Mouse (Mus musculus): ENCODE results near the gene Slc12a3. TPM values are rescaled to one million over a fixed set of nuclear protein-coding genes. Genes with fewer than 3 reads are reported as not detected.
A peak's percentile ranks its signal among the peaks of the same experiment; 100 is the strongest.

Gene Slc12a3
- total and polyA plus RNA-seq, 2 experiments from 2014 or later = 0.05 TPM; not detected in 1

GRCm38 (mm10) chr8:94386214-94387026, 57.4 kb downstream of the Slc12a3 start, which contains the start of gene Herpud1:
Gene Herpud1 (plus strand): TSS chr8:94386438.
- Histone ChIP-seq H3K4me1 (ENCODE audit: insufficient read depth, low read length) (no peaks in the 10 kb centered on the region; the same call in 1 of the 2 replicates), H3K4me3 (ENCODE audit: low read depth, low read length) (peak within 1 kb of the TSS; percentile 87), H3K27me3 (ENCODE audit: insufficient read depth, low read length) (no peaks in the 10 kb centered on the region), H3K9ac (replicated peaks; ENCODE audit: low read length, poor library complexity, severe bottlenecking) (peak within 1 kb of the TSS; percentile 95), H3K27ac (ENCODE audit: low read depth, low read length) (peak within 1 kb of the TSS; percentile 96), H3K36me3 (ENCODE audit: insufficient read depth, low read length) (peaks cover 12% of the 10 kb centered on the region), H3K9me3 (ENCODE audit: low read length) (no peaks in the 10 kb centered on the region), H3K4me2 (ENCODE audit: low read depth, low read length, poor library complexity, severe bottlenecking) (peak within 1 kb of the TSS; percentile 89)
- WGBS = under 1% methylated on average over 62 of the region's 65 CpGs
- DNase-seq (ENCODE audit: low spot score) = peak; percentile 98
- peak; percentile 1; the same call in 1 of the 2 replicates for TF ChIP-seq CTCF (IDR thresholded peaks at IDR 0.05)
- ATAC-seq (ENCODE audit: low FRiP score) = peak; percentile 99

DNA sequence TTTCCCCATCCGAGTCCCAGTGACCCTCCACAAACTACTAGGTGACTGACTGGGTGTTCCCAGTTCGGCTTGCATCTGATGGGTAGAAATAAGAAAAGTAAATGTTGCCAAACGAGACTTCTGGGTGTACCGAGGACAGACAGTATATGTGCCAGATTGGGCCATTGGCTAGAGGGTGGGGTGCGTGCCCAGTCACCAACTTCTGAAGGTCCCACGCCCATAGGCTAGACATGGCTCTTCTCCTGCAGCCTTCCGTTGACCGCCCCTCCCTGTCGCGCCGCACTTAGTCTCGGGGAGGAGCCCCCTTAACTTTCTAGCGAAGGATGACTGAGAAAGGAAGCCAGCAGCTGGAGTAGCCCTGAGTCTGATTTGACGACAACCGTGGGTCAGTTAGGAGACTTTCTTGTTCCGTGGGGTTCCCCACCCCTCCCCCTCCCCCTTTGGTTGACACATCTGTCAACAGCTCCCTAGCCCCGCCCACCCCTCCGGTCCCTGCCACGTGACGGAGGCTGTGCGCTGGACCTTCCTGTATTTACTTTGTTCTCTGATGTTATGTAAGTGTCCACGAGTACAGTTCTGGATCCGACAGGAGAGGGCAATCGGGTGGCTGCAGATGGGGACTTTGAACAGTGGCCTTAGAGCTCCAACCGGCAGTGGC, 58.2 kb downstream of the Slc12a3 start:
- Histone ChIP-seq H3K4me1 (ENCODE audit: insufficient read depth, low read length) (no peaks in the 10 kb centered on the region; the same call in 1 of the 2 replicates), H3K36me3 (ENCODE audit: insufficient read depth, low read length) (peaks cover 19% of the 10 kb centered on the region), H3K4me2 (ENCODE audit: low read depth, low read length, poor library complexity, severe bottlenecking) (peak overlapping the region; percentile 89), H3K4me3 (ENCODE audit: low read depth, low read length) (peak overlapping the region; percentile 87), H3K27ac (ENCODE audit: low read depth, low read length) (peak overlapping the region; percentile 96), H3K9ac (replicated peaks; ENCODE audit: low read length, poor library complexity, severe bottlenecking) (peak overlapping the region; percentile 95), H3K27me3 (ENCODE audit: insufficient read depth, low read length) (no peaks in the 10 kb centered on the region), H3K9me3 (ENCODE audit: low read length) (no peaks in the 10 kb centered on the region)
- WGBS = under 1% methylated on average over 25 of the region's 25 CpGs
- ATAC-seq (ENCODE audit: low FRiP score) (peak; percentile 13; the same call in 1 of the 2 replicates), DNase-seq (ENCODE audit: low spot score) (peak; percentile 77)
- no peak for TF ChIP-seq CTCF (IDR thresholded peaks at IDR 0.05)

DNA sequence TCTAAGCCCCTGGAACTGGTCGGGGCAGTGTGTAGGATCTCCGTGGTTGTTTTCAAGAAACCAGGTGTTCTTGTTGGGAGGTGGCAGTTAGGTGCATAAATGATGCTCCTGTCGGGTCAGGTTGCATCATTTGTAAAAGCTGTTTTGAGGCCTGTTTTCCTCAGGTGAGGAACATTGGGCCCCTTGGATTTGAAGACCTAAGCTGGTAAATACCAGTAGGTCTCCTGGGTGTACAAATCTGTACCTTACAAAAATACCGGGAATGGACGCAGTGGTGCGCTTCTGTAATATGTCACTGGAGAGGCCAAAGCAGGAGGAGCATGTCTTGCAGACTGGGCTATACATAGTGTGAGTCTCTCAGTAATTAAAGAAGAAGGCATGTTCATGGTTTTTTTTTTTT, 58.8 kb downstream of the Slc12a3 start:
- ATAC-seq (ENCODE audit: low FRiP score) = no peak
- DNase-seq (ENCODE audit: low spot score) = no peak
- Histone ChIP-seq H3K4me2 (ENCODE audit: low read depth, low read length, poor library complexity, severe bottlenecking) (peak overlapping the region; percentile 89), H3K9me3 (ENCODE audit: low read length) (no peaks in the 10 kb centered on the region), H3K4me1 (ENCODE audit: insufficient read depth, low read length) (no peaks in the 10 kb centered on the region; the same call in 1 of the 2 replicates), H3K9ac (replicated peaks; ENCODE audit: low read length, poor library complexity, severe bottlenecking) (peak overlapping the region; percentile 95), H3K4me3 (ENCODE audit: low read depth, low read length) (peak overlapping the region; percentile 87), H3K27ac (ENCODE audit: low read depth, low read length) (no peak overlapping the region), H3K27me3 (ENCODE audit: insufficient read depth, low read length) (no peaks in the 10 kb centered on the region), H3K36me3 (ENCODE audit: insufficient read depth, low read length) (peaks cover 25% of the 10 kb centered on the region)
- WGBS = 32% methylated on average over 6 of the region's 6 CpGs
- no peak for TF ChIP-seq CTCF (IDR thresholded peaks at IDR 0.05)

- H3K4me2 ChIP-seq (ENCODE audit: low read depth, low read length, poor library complexity, severe bottlenecking) = no peak overlapping the region
- no peak for DNase-seq (ENCODE audit: low spot score)
- H3K27me3 ChIP-seq (ENCODE audit: insufficient read depth, low read length) = no peaks in the 10 kb centered on the region
- no peak overlapping the region for H3K27ac ChIP-seq (ENCODE audit: low read depth, low read length)
- no peak overlapping the region for H3K4me3 ChIP-seq (ENCODE audit: low read depth, low read length)
- H3K9me3 ChIP-seq (ENCODE audit: low read length) = no peaks in the 10 kb centered on the region
- WGBS = 87% methylated on average over 6 of the region's 6 CpGs
- no peak overlapping the region for H3K9ac ChIP-seq (replicated peaks; ENCODE audit: low read length, poor library complexity, severe bottlenecking)
- TF ChIP-seq CTCF (IDR thresholded peaks at IDR 0.05) = no peak
- ATAC-seq (ENCODE audit: low FRiP score) = no peak
- H3K36me3 ChIP-seq (ENCODE audit: insufficient read depth, low read length) = peaks cover 40% of the 10 kb centered on the region
- no peaks in the 10 kb centered on the region; the same call in 1 of the 2 replicates for H3K4me1 ChIP-seq (ENCODE audit: insufficient read depth, low read length)
These were observed 60.5 kb downstream of the Slc12a3 start for GRCm38 (mm10) chr8:94389531-94389930.

DNA sequence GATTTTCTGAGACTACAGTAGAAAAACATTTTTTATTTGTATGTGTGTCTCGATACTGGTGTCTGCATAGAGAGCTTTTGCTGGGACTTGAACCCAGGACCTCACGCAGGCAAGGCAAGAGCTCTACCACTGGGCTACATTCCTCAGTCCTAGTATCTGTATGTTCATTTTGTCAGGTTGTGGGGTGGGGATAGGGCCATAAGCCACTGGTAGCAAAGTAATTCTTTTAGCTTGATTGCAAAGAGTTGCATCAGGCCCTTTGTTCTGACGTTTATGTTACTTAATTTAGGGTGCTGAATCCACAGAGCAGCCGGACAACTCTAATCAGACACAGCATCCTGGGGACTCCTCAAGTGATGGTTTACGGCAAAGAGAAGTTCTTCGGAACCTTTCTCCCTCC, 61.4 kb downstream of the Slc12a3 start:
- TF ChIP-seq CTCF (IDR thresholded peaks at IDR 0.05) = no peak
- Histone ChIP-seq H3K36me3 (ENCODE audit: insufficient read depth, low read length) (peaks cover 45% of the 10 kb centered on the region), H3K4me1 (ENCODE audit: insufficient read depth, low read length) (no peaks in the 10 kb centered on the region; the same call in 1 of the 2 replicates), H3K9me3 (ENCODE audit: low read length) (no peaks in the 10 kb centered on the region), H3K9ac (replicated peaks; ENCODE audit: low read length, poor library complexity, severe bottlenecking) (no peak overlapping the region), H3K4me3 (ENCODE audit: low read depth, low read length) (no peak overlapping the region), H3K27ac (ENCODE audit: low read depth, low read length) (no peak overlapping the region), H3K4me2 (ENCODE audit: low read depth, low read length, poor library complexity, severe bottlenecking) (no peak overlapping the region), H3K27me3 (ENCODE audit: insufficient read depth, low read length) (no peaks in the 10 kb centered on the region)
- DNase-seq (ENCODE audit: low spot score) (no peak), ATAC-seq (ENCODE audit: low FRiP score) (no peak)
- WGBS = 95% methylated on average over 6 of the region's 6 CpGs

GRCm38 (mm10) chr8:94390910-94391309, 61.9 kb downstream of the Slc12a3 start:
- H3K36me3 ChIP-seq (ENCODE audit: insufficient read depth, low read length) = peaks cover 49% of the 10 kb centered on the region
- H3K9me3 ChIP-seq (ENCODE audit: low read length) = no peaks in the 10 kb centered on the region
- DNase-seq (ENCODE audit: low spot score) (no peak), ATAC-seq (ENCODE audit: low FRiP score) (no peak)
- H3K4me1 ChIP-seq (ENCODE audit: insufficient read depth, low read length) = no peaks in the 10 kb centered on the region; the same call in 1 of the 2 replicates
- no peak overlapping the region for H3K27ac ChIP-seq (ENCODE audit: low read depth, low read length)
- WGBS = 97% methylated on average over 8 of the region's 8 CpGs
- no peak overlapping the region for H3K4me3 ChIP-seq (ENCODE audit: low read depth, low read length)
- H3K9ac ChIP-seq (replicated peaks; ENCODE audit: low read length, poor library complexity, severe bottlenecking) = no peak overlapping the region
- H3K4me2 ChIP-seq (ENCODE audit: low read depth, low read length, poor library complexity, severe bottlenecking) = no peak overlapping the region
- no peak for TF ChIP-seq CTCF (IDR thresholded peaks at IDR 0.05)
- no peaks in the 10 kb centered on the region for H3K27me3 ChIP-seq (ENCODE audit: insufficient read depth, low read length)
